Mouse (Mus musculus) erythroid progenitor cell, adult 5-6 weeks (primary cell): ENCODE measurements around the gene Bend4. TPM values are rescaled to one million over a fixed set of nuclear protein-coding genes. Genes with fewer than 3 reads are reported as not detected.

Source experiments
- ATAC-seq: replicated peaks from 2 replicates; pipeline ENCODE4 v1.8.0; 2016; ENCODE audit warnings: moderate number of reproducible peaks, mild to moderate bottlenecking, moderate TSS enrichment, inconsistent platforms; ENCODE audit not compliant: poor library complexity, low FRiP score, severe bottlenecking
- total RNA-seq, 2 experiments: library from RNA; stranded (forward) in 1 of 2; stranded (reverse) in 1 of 2; fragments of 150-400 nt in 1 of 2; fragments of 186-747, 209-891 nt in 1 of 2; gene quantifications; 2 replicates each; pipeline versions ENCODE4 v1.2.3 to v1.2.4; 2015 to 2017; ENCODE audit warnings: low replicate concordance in 2 of 2

Bend4 gene
- total RNA-seq, 2 experiments from 2014 or later = 0.08 TPM; not detected in 1

DNA sequence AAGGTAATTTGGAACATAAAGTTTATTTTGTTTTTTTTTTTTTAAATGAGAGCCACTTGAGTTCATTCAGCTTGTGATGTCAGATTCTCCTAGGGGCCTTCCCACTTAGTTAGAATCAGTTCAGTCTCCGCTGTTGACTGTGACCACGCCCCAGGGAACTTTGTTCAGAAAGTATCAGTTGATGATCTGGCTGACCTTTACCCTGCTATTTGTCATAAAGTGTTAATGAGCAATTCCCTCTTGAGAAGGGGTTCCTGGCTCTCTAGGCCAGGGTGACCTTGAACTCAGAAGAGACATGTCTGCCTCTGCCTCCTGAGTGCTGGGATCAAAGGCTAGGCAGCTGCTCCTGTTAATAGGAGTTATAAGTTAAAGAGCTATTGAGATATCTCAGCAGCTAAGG, 81.0 kb downstream of the Bend4 start:
- ATAC-seq = no peak

Other genes starting within 250 kb of the Bend4 start
- gene Tmem33, start 167.7 kb downstream of the Bend4 start, total RNA-seq (2015; ENCODE audit: low replicate concordance) = 137 and 168 TPM in 2 replicates
- gene Tmem33, start 167.7 kb downstream of the Bend4 start, total RNA-seq (2017; ENCODE audit: low replicate concordance) = 49.8 and 56.7 TPM in 2 replicates
- 167 and 177 TPM in 2 replicates for gene Slc30a9, start 121.4 kb downstream of the Bend4 start, total RNA-seq (2015; ENCODE audit: low replicate concordance)
- 158 and 226 TPM in 2 replicates for gene Slc30a9, start 121.4 kb downstream of the Bend4 start, total RNA-seq (2017; ENCODE audit: low replicate concordance)
- gene Shisa3, start 179.6 kb upstream of the Bend4 start, total RNA-seq (2015; ENCODE audit: low replicate concordance) = 0.84 TPM in 1 of 2 replicates, not detected in the other
- gene Shisa3, start 179.6 kb upstream of the Bend4 start, total RNA-seq (2017; ENCODE audit: low replicate concordance) = not detected in 2 replicates